Mouse (Mus musculus) megakaryocyte-erythroid progenitor cell, adult 5 weeks (primary cell): ENCODE results near the gene Srarp. TPM values are rescaled to one million over a fixed set of nuclear protein-coding genes. Genes with fewer than 3 reads are reported as not detected.

Experiments
- polyA plus RNA-seq: library from polyadenylated mRNA; stranded (reverse); fragments of >175 nt; gene quantifications from 2 replicates; pipeline ENCODE4 v1.2.3, GENCODE M21; 2012

Srarp gene
- polyA plus RNA-seq: not detected in 2 replicates

DNA sequence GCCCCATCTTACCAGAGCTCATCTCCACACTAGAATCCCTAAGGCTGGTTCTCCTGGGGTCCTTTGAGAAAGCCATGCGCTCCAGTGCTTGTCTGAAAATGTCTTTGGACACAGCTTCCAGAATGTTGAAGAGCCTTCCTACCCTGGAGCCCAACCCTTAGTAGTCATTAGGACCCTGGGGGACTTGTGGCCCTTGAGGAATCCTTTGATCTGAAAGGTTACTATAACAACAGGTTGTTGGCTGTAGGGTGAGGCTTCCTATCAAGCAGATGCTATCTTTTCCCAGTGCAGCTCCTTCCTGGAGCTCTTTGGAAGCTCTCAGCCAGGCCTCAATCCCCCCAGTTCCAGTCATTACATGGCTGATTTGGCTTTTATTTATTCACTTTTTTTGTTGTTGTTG lies at the start of gene Srarp:
Gene Srarp (minus strand): TSS at position 132 of the 400 bp plus-strand sequence.

DNA sequence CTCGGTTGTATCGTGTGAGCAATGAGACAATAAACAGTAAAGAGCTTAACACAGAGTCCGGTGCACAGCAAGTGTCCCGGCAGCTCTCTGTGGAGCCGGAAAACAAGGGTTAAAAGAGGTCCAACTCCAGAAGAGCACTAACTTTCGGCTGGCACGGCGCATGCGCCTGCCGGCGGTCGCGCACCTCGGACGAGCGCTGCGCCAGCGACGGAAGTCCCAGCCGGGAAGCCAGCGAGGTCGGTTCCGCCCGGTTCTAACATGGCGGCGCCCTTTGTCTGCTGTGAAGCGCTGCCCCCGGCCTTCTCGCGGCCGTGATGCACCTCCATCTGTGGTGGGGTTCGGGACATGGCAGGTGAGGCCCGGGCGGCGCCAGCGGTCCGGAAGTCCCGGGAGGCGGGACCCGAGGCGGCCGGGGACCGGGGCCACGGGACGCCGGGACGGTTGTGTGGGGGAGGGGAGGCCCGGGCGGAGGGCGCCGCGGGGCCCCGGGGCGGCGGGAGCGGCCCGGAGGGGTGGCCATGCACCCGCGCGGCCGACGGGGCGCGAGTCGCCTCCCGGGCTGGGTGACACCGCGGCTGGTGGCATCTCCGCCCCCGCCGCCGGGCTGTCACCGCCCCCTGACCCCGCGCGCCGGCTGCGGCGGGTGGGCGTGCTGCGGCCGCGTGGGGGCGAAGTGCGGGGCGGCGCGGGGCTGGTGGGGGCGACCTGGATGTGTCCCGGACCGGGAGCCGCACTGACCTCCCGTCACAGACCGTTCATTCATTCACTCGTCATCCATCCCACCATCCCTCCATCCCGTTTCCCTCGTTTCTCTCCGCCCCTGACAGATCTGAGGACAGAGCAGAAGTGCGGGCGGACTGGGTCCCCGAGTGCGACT lies 8.8 kb upstream of the Srarp start, which contains the start of gene Zbtb17:
Gene Zbtb17 (plus strand): TSS at position 204 of the 877 bp plus-strand sequence.

DNA sequence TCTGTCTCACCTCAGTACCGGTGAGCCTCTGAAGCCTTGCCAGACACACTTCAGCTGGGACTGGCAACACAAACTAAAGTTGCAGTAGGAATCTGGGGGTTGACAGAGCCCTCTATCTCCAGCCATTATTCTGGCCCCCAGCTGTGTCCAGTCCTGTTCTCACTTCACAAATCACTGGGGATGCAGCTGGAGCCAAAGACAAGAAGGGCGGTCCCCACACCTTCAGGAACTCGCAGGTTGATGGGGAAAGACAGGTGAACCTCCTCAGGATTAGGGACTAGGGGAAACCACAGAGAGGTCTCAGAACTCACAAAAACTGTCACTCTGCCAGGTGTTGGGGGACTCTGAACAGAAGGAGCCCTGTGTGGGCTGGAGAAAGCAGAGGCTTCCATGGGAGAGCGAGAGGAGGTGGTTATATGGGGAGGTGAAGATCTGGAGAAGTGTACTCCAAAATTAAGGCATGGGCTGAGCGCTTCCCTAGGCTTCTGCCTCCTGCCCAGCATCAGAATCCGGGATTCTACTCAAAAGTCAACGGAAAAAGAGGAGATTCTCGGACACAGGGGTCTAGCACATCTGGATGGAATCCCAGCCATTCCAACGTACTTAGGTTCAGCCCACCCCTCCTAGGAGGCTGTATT lies 15.6 kb downstream of the Srarp start, which contains the start of gene Hspb7:
Gene Hspb7 (plus strand): TSS at position 588 of the 638 bp plus-strand sequence.

DNA sequence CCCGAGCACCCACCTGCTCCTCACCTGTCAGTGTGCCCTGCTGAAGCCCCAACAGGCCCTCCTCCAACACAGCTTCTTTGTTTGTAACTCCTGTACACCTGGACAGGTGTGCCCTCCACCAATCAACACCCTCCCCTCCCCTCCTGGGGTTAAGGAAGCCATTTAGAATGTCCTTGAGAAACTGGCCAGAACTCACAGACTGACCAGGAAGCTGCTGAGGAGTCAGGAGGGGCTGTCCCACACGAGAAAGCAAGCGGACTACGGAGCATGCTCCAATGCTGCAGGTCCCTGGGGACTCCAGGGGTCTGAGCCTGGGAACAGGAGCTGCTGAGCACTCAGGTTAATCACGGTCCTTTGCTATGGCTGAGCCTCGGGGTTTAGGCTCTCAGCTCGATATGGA lies 20.0 kb downstream of the Srarp start, which contains the start of gene Clcnkb:
Gene Clcnkb (minus strand): TSS at position 91 of the 400 bp plus-strand sequence.

DNA sequence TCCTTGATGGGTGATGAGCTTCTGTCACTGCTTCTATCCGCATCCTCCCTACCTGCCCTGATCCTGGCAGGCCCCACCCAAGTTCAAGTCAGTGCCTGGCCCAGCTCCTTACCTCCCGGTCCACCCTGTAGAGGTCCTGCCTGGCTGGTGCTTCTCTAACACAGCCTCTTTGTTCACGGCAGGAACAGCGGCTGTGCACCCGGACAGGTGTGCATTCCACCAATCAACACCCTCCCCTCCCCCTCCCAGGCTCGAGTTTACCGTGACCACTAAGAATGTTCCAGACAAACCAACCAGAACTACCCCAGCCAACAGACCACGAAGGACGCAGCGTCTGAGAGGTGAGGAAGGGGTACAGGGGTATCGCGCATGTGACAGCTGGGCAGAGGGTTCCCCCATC lies 37.4 kb downstream of the Srarp start, which contains the start of gene Clcnka:
Gene Clcnka (minus strand): TSS at position 180 of the 400 bp plus-strand sequence.

Other genes with a start within 250 kb of the Srarp start
- gene Rsg1, start 222.1 kb downstream of the Srarp start, polyA plus RNA-seq: 2.6 and 3.3 TPM in 2 replicates
- gene Arhgef19, start 196.6 kb downstream of the Srarp start, polyA plus RNA-seq: not detected in 2 replicates
- gene Epha2, start 134.9 kb downstream of the Srarp start, polyA plus RNA-seq: 1.7 and 2.5 TPM in 2 replicates
- gene Fam131c, start 67.9 kb downstream of the Srarp start, polyA plus RNA-seq: not detected in 2 replicates
- gene Clcnka, start 37.4 kb downstream of the Srarp start, polyA plus RNA-seq: not detected in 2 replicates
- not detected in 2 replicates for gene Clcnkb, start 20.1 kb downstream of the Srarp start, polyA plus RNA-seq
- gene Hspb7, start 15.3 kb downstream of the Srarp start, polyA plus RNA-seq: 0.03 and 0.04 TPM in 2 replicates
- 89.6 and 120 TPM in 2 replicates for gene Zbtb17, start 8.5 kb upstream of the Srarp start, polyA plus RNA-seq
- gene Spen, start 102.5 kb upstream of the Srarp start, polyA plus RNA-seq: 208 and 247 TPM in 2 replicates
- gene Fblim1, start 170.0 kb upstream of the Srarp start, polyA plus RNA-seq: 0.13 and 0.33 TPM in 2 replicates
- 1.8 TPM in 2 replicates for gene Tmem82, start 182.5 kb upstream of the Srarp start, polyA plus RNA-seq
- 0.03 TPM in 1 of 2 replicates, not detected in the other for gene Slc25a34, start 187.7 kb upstream of the Srarp start, polyA plus RNA-seq
- gene Plekhm2, start 228.8 kb upstream of the Srarp start, polyA plus RNA-seq: 42.1 and 42.7 TPM in 2 replicates
- 2.7 and 2.8 TPM in 2 replicates for gene Rsc1a1, start 249.5 kb upstream of the Srarp start, polyA plus RNA-seq